Mouse (Mus musculus): ENCODE data around the gene Wipf2. TPM values are rescaled to one million over a fixed set of nuclear protein-coding genes. Genes with fewer than 3 reads are reported as not detected.
A peak's percentile ranks its signal among the peaks of the same experiment; 100 is the strongest.
"Not testable (repeated sequence)": the region's sequence is repeated elsewhere in the genome, so short reads cannot be mapped to it uniquely, and the experiment has no call there.

Wipf2 gene
- polyA plus RNA-seq, 1 experiment = 11.3 TPM

DNA sequence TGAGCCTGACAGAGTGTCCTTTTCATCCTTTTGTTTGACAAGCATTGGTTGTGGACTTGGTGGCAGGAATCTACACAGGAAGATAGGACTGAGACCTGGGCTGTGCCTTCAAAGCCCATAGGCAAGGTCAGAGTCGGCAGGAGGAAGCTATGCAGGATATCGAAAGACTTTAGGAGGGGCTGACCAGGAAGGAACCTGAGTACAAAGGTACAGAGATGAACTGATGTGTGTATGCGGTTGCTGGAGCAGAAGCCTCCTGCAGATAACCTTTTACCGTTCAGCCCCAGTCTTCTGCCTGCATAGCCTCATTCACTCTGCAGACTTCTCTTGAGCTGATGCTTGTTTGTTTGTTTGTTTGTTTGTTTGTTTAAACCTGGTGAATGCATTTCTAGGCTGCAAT, 42.1 kb downstream of the Wipf2 start:
- Histone ChIP-seq H3K4me1 (ENCODE audit: control insufficient read depth, insufficient read depth, low read length) (peaks cover 2% of the 10 kb centered on the region; the same call in 1 of the 2 replicates), H3K4me3 (replicated peaks; ENCODE audit: control insufficient read depth, low read depth, low read length) (no peak overlapping the region), H3K27ac (ENCODE audit: control insufficient read depth, insufficient read depth, low read depth, low read length, poor library complexity) (peak overlapping the region; percentile 5; the same call in 1 of the 2 replicates)
- no peak for TF ChIP-seq CTCF (IDR thresholded peaks at IDR 0.05; ENCODE audit: control insufficient read depth, insufficient read depth, low read length)
- no peak for TF ChIP-seq POLR2A (IDR thresholded peaks at IDR 0.05; ENCODE audit: borderline replicate concordance, control insufficient read depth, low read depth, low read length)
- 41% methylated on average over 4 of the region's 4 CpGs for whole genome bisulfite sequencing

DNA sequence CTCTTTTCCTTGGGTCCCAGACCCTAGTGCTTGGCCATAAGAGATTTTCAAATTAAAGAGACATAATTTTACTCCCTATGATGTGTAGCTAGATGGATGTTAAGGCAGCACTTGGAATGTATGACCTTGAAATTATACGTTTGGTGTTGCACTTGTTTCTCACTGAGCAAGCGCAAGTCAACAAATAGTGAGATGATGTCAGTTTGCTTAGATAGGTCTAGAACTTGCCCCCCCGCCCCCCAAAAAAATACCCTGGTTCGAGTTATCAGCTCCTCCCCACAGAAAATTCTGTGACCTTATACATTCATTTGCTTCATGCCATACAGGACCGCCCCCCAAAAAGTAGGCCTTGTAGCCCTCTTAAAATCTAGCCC, 43.6 kb downstream of the Wipf2 start:
- no peak for TF ChIP-seq CTCF (IDR thresholded peaks at IDR 0.05; ENCODE audit: control insufficient read depth, insufficient read depth, low read length)
- TF ChIP-seq POLR2A (IDR thresholded peaks at IDR 0.05; ENCODE audit: borderline replicate concordance, control insufficient read depth, low read depth, low read length) = no peak
- H3K4me3 ChIP-seq (replicated peaks; ENCODE audit: control insufficient read depth, low read depth, low read length) = no peak overlapping the region
- H3K4me1 ChIP-seq (ENCODE audit: control insufficient read depth, insufficient read depth, low read length) = peaks cover 2% of the 10 kb centered on the region; the same call in 1 of the 2 replicates
- H3K27ac ChIP-seq (ENCODE audit: control insufficient read depth, insufficient read depth, low read depth, low read length, poor library complexity) = no peak overlapping the region; the same call in 1 of the 2 replicates
- WGBS = 51% methylated on average over 5 of the region's 5 CpGs

DNA sequence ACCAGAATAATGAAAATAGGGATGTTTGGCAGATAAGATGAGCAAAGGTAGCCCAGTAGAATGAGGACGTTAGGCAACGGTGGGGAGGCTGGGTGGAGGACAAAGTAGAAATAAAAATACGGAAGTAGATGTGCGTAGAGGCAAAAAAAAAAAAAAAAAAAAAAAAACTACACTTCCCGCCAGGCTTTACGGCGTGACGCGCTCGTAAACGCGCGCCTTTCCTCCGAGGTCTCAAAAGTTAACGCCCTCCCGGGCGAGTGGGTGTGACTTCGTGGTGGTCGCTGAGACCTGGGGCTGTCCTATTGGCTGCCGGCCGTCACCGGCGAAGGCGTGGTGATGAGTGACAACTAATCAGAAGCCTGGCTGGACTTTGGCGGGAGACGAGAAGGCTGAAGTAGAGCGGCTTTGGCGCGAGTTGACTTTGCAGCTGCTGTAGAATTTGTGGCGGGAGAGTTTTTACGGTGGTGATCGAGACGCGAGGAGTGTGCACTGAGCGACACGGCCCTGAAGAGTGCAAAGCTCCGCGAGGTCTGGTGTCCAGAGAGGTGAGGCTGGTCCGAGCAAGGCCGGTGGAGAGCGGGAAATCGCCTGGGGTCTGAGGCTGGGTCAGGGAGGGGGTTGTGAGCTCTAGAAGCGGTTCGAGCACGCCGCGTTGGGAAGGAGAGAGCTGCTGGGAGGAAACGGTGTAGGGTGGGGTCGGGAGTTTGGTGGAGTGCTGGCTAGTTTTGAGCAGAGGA, 44.2 kb downstream of the Wipf2 start, which contains the start of gene Cdc6:
Gene Cdc6 (plus strand): TSS at position 365 of the 737 bp plus-strand sequence.
- H3K4me1 ChIP-seq (ENCODE audit: control insufficient read depth, insufficient read depth, low read length) = peaks cover 2% of the 10 kb centered on the region; the same call in 1 of the 2 replicates
- TF ChIP-seq POLR2A (IDR thresholded peaks at IDR 0.05; ENCODE audit: borderline replicate concordance, control insufficient read depth, low read depth, low read length) (peak; percentile 46), CTCF (IDR thresholded peaks at IDR 0.05; ENCODE audit: control insufficient read depth, insufficient read depth, low read length) (no peak)
- WGBS = under 1% methylated on average over 49 of the region's 49 CpGs
- peak within 1 kb of the TSS; percentile 61 for H3K4me3 ChIP-seq (replicated peaks; ENCODE audit: control insufficient read depth, low read depth, low read length)
- H3K27ac ChIP-seq (ENCODE audit: control insufficient read depth, insufficient read depth, low read depth, low read length, poor library complexity) = peak within 1 kb of the TSS; percentile 43

DNA sequence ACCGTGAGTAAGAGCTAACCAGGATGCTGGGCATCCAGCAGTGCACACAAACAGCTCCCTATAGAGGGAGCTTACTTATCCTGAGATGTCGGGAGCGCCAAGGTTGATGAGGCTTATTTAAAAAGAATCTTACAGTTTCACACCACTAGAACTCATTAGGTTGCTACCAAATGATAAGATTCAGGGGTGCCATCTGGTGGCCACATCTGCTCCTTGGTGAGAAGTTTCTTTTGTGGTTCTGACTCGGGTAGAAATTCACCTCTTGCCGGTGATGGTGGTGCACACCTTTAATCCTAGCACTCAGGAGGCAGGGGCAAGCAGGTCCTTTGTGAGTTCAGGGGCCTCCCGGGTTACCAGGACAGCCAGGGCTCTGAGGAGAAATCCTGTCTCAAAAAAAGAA, 46.2 kb downstream of the Wipf2 start:
- Histone ChIP-seq H3K4me1 (ENCODE audit: control insufficient read depth, insufficient read depth, low read length) (peaks cover 2% of the 10 kb centered on the region; the same call in 1 of the 2 replicates), H3K4me3 (replicated peaks; ENCODE audit: control insufficient read depth, low read depth, low read length) (peak overlapping the region; percentile 85), H3K27ac (ENCODE audit: control insufficient read depth, insufficient read depth, low read depth, low read length, poor library complexity) (peak overlapping the region; percentile 61)
- 18% methylated on average over 6 of the region's 6 CpGs for WGBS
- TF ChIP-seq POLR2A (IDR thresholded peaks at IDR 0.05; ENCODE audit: borderline replicate concordance, control insufficient read depth, low read depth, low read length) (no peak), CTCF (IDR thresholded peaks at IDR 0.05; ENCODE audit: control insufficient read depth, insufficient read depth, low read length) (peak; percentile 38)

DNA sequence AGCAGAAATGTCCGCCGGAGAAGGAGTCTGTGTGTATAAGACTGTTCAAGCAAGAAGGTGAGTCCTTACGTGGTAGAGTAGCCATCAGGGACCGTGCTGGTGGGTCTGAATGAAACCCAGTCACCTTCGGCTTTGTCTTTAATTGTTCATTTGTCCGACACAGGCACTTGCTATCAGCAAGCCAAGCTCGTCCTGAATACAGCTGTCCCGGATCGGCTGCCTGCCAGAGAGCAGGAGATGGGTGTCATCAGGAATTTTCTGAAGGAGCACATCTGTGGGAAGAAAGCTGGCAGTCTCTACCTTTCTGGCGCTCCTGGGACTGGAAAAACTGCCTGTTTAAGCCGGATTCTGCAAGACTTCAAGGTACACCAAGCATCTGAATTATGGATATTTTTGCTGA, 47.0 kb downstream of the Wipf2 start:
- Histone ChIP-seq H3K27ac (ENCODE audit: control insufficient read depth, insufficient read depth, low read depth, low read length, poor library complexity) (peak overlapping the region; percentile 37; the same call in 1 of the 2 replicates), H3K4me1 (ENCODE audit: control insufficient read depth, insufficient read depth, low read length) (peaks cover 2% of the 10 kb centered on the region; the same call in 1 of the 2 replicates), H3K4me3 (replicated peaks; ENCODE audit: control insufficient read depth, low read depth, low read length) (peak overlapping the region; percentile 63)
- 89% methylated on average over 11 of the region's 11 CpGs for WGBS
- no peak for TF ChIP-seq CTCF (IDR thresholded peaks at IDR 0.05; ENCODE audit: control insufficient read depth, insufficient read depth, low read length)
- TF ChIP-seq POLR2A (IDR thresholded peaks at IDR 0.05; ENCODE audit: borderline replicate concordance, control insufficient read depth, low read depth, low read length) = no peak

DNA sequence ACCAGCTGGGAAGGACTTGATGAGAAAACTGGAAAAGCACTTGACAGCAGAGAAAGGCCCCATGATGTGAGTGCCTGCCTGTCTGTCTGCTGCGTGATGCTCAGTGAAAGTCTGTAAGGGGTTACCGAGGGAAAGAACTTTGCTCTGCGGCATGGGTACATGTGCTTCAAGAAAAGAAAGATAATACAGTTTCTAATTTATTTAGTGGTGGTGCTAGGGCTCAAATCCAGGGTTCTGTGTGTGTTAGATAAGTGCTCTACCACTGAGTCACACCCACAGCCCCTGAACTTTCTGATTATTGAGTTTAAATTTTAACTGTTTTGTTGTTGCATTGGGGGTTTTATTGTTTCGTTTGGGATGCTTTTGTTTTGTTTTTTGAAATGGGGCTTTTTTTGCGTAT, 48.1 kb downstream of the Wipf2 start:
- 69% methylated on average over 5 of the region's 5 CpGs for WGBS
- peak overlapping the region; percentile 8 for H3K4me3 ChIP-seq (replicated peaks; ENCODE audit: control insufficient read depth, low read depth, low read length)
- TF ChIP-seq POLR2A (IDR thresholded peaks at IDR 0.05; ENCODE audit: borderline replicate concordance, control insufficient read depth, low read depth, low read length) (no peak), CTCF (IDR thresholded peaks at IDR 0.05; ENCODE audit: control insufficient read depth, insufficient read depth, low read length) (no peak)
- peaks cover 2% of the 10 kb centered on the region; the same call in 1 of the 2 replicates for H3K4me1 ChIP-seq (ENCODE audit: control insufficient read depth, insufficient read depth, low read length)
- H3K27ac ChIP-seq (ENCODE audit: control insufficient read depth, insufficient read depth, low read depth, low read length, poor library complexity) = peak overlapping the region; percentile 82

DNA sequence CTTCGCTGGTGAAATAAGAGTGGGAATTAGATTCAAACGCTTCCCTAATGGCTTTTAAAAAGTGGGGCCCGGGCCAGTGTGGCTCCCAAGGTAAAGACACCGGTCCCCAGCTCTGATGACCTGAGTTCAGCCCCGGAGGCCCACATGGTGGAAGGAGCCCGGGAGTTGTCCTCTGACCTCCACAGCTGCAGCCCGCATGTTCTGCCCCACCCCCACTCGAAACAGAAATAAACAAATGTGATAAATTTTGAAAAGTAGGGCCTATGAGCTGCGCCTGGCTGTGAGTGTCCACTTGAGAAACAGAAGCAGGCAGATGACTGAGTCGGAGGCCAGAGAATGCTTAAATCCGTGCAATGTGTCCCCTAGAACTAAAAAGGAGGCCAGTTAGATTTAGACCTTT, 50.8 kb downstream of the Wipf2 start:
- Histone ChIP-seq H3K4me3 (replicated peaks; ENCODE audit: control insufficient read depth, low read depth, low read length) (no peak overlapping the region), H3K27ac (ENCODE audit: control insufficient read depth, insufficient read depth, low read depth, low read length, poor library complexity) (no peak overlapping the region), H3K4me1 (ENCODE audit: control insufficient read depth, insufficient read depth, low read length) (peaks cover 6% of the 10 kb centered on the region; the same call in 1 of the 2 replicates)
- no peak for TF ChIP-seq CTCF (IDR thresholded peaks at IDR 0.05; ENCODE audit: control insufficient read depth, insufficient read depth, low read length)
- TF ChIP-seq POLR2A (IDR thresholded peaks at IDR 0.05; ENCODE audit: borderline replicate concordance, control insufficient read depth, low read depth, low read length) = no peak
- WGBS = 91% methylated on average over 11 of the region's 11 CpGs

DNA sequence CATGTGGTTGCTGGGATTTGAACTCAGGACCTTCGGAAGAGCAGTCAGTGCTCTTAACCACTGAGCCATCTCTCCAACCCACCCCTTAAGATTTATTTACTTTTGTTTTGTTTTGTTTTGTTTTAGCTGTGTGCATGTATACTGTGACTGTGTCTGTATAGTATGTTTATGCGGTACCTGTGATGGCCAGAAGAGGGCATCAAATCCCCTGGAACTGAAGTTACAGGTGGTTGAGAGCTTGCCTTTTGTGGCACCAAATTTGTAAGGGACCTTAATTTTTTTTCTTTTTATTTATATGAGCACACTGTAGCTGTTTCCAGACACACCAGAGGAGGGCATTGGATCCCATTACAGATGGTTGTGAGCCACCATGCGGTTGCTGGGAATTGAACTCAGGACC, 52.9 kb downstream of the Wipf2 start:
- H3K27ac ChIP-seq (ENCODE audit: control insufficient read depth, insufficient read depth, low read depth, low read length, poor library complexity); H3K4me1 ChIP-seq (ENCODE audit: control insufficient read depth, insufficient read depth, low read length); H3K4me3 ChIP-seq (replicated peaks; ENCODE audit: control insufficient read depth, low read depth, low read length): not testable (repeated sequence)
- 0 out of 2 replicates have a peak, but pooled peaks have one; percentile 18 for TF ChIP-seq CTCF (IDR thresholded peaks at IDR 0.05; ENCODE audit: control insufficient read depth, insufficient read depth, low read length)
- WGBS = 88% methylated on average over 3 of the region's 3 CpGs
